Mouse (Mus musculus): Measurements from ENCODE around the gene Klf7. TPM values are rescaled to one million over a fixed set of nuclear protein-coding genes. Genes with fewer than 3 reads are reported as not detected.
A peak's percentile ranks its signal among the peaks of the same experiment; 100 is the strongest.

Klf7 gene
- polyA plus RNA-seq, 1 experiment from 2014 or later, result 13.5 TPM

- 59% methylated on average over 2 of the region's 2 CpGs for WGBS
- ATAC-seq (ENCODE audit: insufficient number of reproducible peaks, low FRiP score), result no peak
These were observed 123.9 kb downstream of the Klf7 start for GRCm38 (mm10) chr1:63998139-63998538.

DNA sequence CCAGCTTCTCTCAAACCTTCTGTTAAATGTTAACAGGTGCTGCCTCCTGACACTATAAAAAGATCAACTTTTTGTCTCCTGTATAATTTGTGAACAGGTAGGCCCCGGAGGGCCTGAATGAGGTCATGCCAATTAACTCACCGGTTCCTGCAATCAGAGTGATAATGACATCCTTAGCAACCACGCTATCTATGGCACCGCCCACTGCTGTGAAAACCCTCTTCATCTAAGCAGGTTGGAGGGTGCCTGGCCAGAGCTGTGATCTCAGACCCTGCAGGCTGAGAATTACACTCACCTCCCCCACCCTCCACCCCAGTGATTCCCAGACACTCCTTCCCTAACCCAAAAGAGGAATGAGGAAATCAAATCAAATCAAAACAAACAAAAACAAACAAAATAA, 126.3 kb downstream of the Klf7 start:
- no peak overlapping the region for H3K9ac ChIP-seq
- peaks cover 25% of the 10 kb centered on the region for H3K4me1 ChIP-seq (replicated peaks)
- 0 out of 2 replicates have a peak, but pooled peaks have one; percentile 48 for ATAC-seq (ENCODE audit: insufficient number of reproducible peaks, low FRiP score)
- 9% methylated on average over 4 of the region's 4 CpGs for WGBS
- no peaks in the 10 kb centered on the region for H3K36me3 ChIP-seq
- no peak overlapping the region for H3K4me2 ChIP-seq
- H3K4me3 ChIP-seq, result no peak overlapping the region
- no peak overlapping the region for H3K27ac ChIP-seq (ENCODE audit: poor library complexity, severe bottlenecking)
- H3K9me3 ChIP-seq (replicated peaks), result no peaks in the 10 kb centered on the region
- H3K27me3 ChIP-seq (replicated peaks), result no peaks in the 10 kb centered on the region

More at GRCm38 (mm10) chr1:63998139-63998538, 123.9 kb downstream of the Klf7 start:
- no peak overlapping the region for H3K9ac ChIP-seq
- no peak overlapping the region for H3K4me2 ChIP-seq
- no peak overlapping the region for H3K4me3 ChIP-seq
- H3K36me3 ChIP-seq, result no peaks in the 10 kb centered on the region
- peaks cover 25% of the 10 kb centered on the region for H3K4me1 ChIP-seq (replicated peaks)
- H3K27me3 ChIP-seq (replicated peaks), result no peaks in the 10 kb centered on the region
- no peak overlapping the region for H3K27ac ChIP-seq (ENCODE audit: poor library complexity, severe bottlenecking)
- no peaks in the 10 kb centered on the region for H3K9me3 ChIP-seq (replicated peaks)

DNA sequence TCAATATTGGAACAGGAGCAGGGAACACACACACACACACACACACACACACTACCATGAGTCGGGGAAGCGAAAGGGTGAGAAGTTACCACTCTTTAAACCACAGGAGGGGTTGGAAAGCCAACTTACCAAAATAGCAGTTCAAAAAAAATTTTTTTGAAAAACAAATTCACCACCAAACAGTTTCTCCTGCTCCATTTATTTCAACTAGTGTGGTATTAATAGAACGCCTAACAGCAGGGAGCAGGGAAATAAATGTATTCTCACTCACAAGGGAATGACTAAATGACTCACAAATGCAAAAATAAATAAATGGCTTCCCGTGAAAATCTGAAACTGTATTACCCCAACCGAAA, 127.0 kb downstream of the Klf7 start:
- 67% methylated on average over 5 of the region's 5 CpGs for WGBS
- Histone ChIP-seq H3K9ac (no peak overlapping the region), H3K27me3 (replicated peaks) (no peaks in the 10 kb centered on the region), H3K4me2 (no peak overlapping the region), H3K36me3 (no peaks in the 10 kb centered on the region), H3K4me1 (replicated peaks) (peaks cover 22% of the 10 kb centered on the region), H3K4me3 (no peak overlapping the region), H3K27ac (ENCODE audit: poor library complexity, severe bottlenecking) (no peak overlapping the region), H3K9me3 (replicated peaks) (no peaks in the 10 kb centered on the region)
- ATAC-seq (ENCODE audit: insufficient number of reproducible peaks, low FRiP score), result no peak

- H3K4me3 ChIP-seq, result no peak overlapping the region
- no peak overlapping the region for H3K27ac ChIP-seq (ENCODE audit: poor library complexity, severe bottlenecking)
- WGBS, result 39% methylated on average over 19 of the region's 19 CpGs
- H3K4me1 ChIP-seq (replicated peaks), result peaks cover 22% of the 10 kb centered on the region
- H3K27me3 ChIP-seq (replicated peaks), result no peaks in the 10 kb centered on the region
- no peak overlapping the region for H3K9ac ChIP-seq
- H3K9me3 ChIP-seq (replicated peaks), result no peaks in the 10 kb centered on the region
- H3K36me3 ChIP-seq, result no peaks in the 10 kb centered on the region
- ATAC-seq (ENCODE audit: insufficient number of reproducible peaks, low FRiP score), result no peak
- H3K4me2 ChIP-seq, result peak overlapping the region; percentile 52
These were observed 127.6 kb downstream of the Klf7 start for GRCm38 (mm10) chr1:63994248-63995136.

GRCm38 (mm10) chr1:63992506-63992905, 129.6 kb downstream of the Klf7 start:
- 69% methylated on average over 5 of the region's 5 CpGs for WGBS
- no peak for ATAC-seq (ENCODE audit: insufficient number of reproducible peaks, low FRiP score)
- H3K36me3 ChIP-seq, result no peaks in the 10 kb centered on the region
- H3K4me1 ChIP-seq (replicated peaks), result peaks cover 17% of the 10 kb centered on the region
- no peak overlapping the region for H3K4me3 ChIP-seq
- H3K9me3 ChIP-seq (replicated peaks), result no peaks in the 10 kb centered on the region
- H3K27ac ChIP-seq (ENCODE audit: poor library complexity, severe bottlenecking), result no peak overlapping the region
- no peak overlapping the region for H3K4me2 ChIP-seq
- no peaks in the 10 kb centered on the region for H3K27me3 ChIP-seq (replicated peaks)
- H3K9ac ChIP-seq, result no peak overlapping the region

DNA sequence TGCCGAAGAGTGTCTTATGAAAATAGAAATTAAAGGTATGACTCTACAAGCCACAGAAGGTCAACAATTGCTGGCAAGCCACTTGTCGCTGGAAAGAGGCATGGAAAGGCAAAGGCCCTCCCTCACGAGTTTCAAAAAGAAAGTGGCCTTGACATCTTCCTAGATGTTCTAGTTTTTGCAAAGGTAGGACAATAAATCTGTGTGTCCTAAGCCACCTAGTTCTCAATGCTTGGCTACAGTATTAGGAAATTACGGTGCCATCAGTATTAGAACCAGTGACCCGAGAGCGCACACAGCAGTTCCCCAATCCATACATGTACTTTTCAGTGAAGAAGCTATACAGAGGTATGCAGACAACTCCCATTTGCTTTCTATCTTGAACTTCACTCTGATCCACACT, 131.7 kb downstream of the Klf7 start:
- H3K36me3 ChIP-seq, result no peaks in the 10 kb centered on the region
- 92% methylated on average over 6 of the region's 6 CpGs for WGBS
- H3K9ac ChIP-seq, result no peak overlapping the region
- H3K4me3 ChIP-seq, result no peak overlapping the region
- H3K27ac ChIP-seq (ENCODE audit: poor library complexity, severe bottlenecking), result no peak overlapping the region
- peaks cover 11% of the 10 kb centered on the region for H3K4me1 ChIP-seq (replicated peaks)
- ATAC-seq (ENCODE audit: insufficient number of reproducible peaks, low FRiP score), result no peak
- no peaks in the 10 kb centered on the region for H3K9me3 ChIP-seq (replicated peaks)
- H3K4me2 ChIP-seq, result no peak overlapping the region
- H3K27me3 ChIP-seq (replicated peaks), result no peaks in the 10 kb centered on the region

- Histone ChIP-seq H3K4me1 (replicated peaks) (peaks cover 10% of the 10 kb centered on the region), H3K36me3 (no peaks in the 10 kb centered on the region), H3K4me3 (no peak overlapping the region), H3K9ac (no peak overlapping the region), H3K27ac (ENCODE audit: poor library complexity, severe bottlenecking) (no peak overlapping the region), H3K9me3 (replicated peaks) (no peaks in the 10 kb centered on the region), H3K4me2 (no peak overlapping the region), H3K27me3 (replicated peaks) (no peaks in the 10 kb centered on the region)
- ATAC-seq (ENCODE audit: insufficient number of reproducible peaks, low FRiP score), result no peak
- 43% methylated on average over 2 of the region's 2 CpGs for WGBS
These were observed 141.3 kb downstream of the Klf7 start for GRCm38 (mm10) chr1:63980733-63981132.

Small RNA genes within 50 kb of the gene (microRNA-seq; reads per million reads assigned to microRNA genes)
- not detected for gene Mir6899
